Mouse (Mus musculus) heart, postnatal 0 days (tissue): Measurements from ENCODE around the gene Golt1a.

ENCODE experiments used
- CTCF ChIP-seq: IDR thresholded peaks from 2 replicates; pipeline ENCODE4 v1.5.1; 2016; ENCODE audit warnings: antibody characterized with exemption, control low read depth, low read depth
- EP300 ChIP-seq: IDR thresholded peaks from 2 replicates; pipeline ENCODE4 v1.6.1; 2016; ENCODE audit warnings: antibody characterized with exemption, low read depth

GRCm38 (mm10) chr1:133370352-133370751 lies 60.8 kb downstream of the Golt1a start:
- TF ChIP-seq CTCF, result no peak
- TF ChIP-seq EP300, result no peak
